Mouse (Mus musculus) CH12F3 (cell line): ENCODE measurements around the gene Pbx2.

ENCODE experiments used
- in situ Hi-C: fragments of 300-500 bp; cut with MboI; formaldehyde crosslinking; loops from 2 replicates; pipeline ENCODE4 v1.14.3; 2020; ENCODE audit warnings: low sequenced_read_pairs

Pbx2 gene

DNA sequence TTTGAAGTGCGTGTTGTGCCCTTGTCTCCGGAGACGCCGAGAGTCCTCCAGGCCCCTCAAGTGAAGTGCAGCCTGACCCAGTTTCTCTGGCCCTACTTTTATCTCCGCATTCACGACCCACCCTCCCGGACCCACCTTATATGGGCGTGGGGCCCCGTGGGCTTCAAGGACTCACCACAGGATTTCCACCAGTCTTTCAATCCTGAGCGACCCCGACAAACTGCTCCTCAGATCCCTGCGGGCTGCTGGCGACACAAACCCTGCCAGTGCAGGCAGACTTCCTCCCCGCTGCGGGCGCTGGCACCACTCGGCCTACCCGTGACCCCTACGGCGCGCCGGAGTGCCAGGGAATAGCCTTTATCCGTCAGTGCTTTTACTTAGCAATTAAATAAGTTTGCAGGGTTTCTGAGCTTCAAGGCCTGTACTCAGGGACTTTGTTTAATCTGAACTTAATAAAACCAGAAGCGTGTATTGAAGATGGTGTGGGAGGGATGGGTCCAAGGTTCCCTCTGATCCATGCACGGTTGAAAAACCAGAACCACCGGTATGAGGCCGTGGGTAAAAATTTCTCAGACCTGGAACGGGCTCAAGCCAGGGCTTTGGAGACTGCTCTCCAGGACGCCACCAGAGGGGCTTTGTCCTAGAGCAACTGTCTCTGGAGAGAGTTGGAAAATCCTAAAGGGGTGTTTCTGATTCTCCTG is 37.0 kb downstream of the Pbx2 start, which contains the start of gene Ppt2:
Gene Ppt2, minus strand, starts transcription at position 568 of the 701 bp plus-strand sequence.
- in situ Hi-C loops, result loop anchor here (10.0 kb wide), 1 partner anchor 193 kb away; no protein-coding TSS in a partner anchor

DNA sequence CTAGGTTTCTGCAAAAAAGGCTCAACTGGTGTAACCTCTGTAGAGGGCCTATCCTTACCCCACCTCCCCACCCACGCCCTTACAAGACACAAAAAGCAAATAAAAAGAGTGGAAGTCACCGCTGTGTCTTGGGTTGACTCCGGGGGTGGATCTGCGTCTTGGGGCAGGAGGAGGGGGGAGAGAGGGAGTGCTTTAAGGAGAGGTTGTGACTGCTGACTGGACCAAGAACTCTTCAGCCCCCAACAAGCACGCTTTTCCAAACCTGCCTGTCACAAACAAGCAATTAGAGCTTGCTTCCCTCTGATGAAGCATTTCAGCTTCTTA is 37.5 kb downstream of the Pbx2 start:
- in situ Hi-C loops, result loop anchor here (10.0 kb wide), 1 partner anchor 194 kb away; no protein-coding TSS in a partner anchor

DNA sequence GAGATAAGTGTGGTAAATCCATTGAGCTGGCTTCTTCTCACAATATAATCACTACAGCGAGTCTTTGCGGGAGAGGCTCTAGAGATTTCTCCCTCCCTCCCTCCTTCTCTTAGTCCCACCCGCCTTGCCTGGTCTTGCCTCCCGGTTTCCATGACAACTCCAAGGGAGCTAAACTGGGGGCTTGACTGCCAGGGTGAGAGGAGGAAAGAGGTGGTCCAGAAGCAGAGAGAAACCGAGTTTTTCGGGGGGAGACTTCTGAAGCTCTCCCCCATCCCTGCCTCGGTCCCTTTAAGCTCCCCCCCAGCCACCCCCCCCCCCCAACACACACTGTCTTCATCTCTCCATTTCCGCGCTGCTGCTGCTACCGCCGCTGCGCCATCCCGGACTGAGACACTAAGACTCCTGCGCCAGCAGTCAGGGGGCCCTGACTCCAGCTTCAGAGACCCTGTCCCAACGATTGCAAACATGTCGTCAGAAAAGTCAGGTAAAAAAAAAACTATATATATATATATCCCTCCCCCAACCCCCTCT is 38.2 kb downstream of the Pbx2 start, which contains the start of gene Prrt1:
Gene Prrt1, plus strand, starts transcription at position 313 of the 531 bp plus-strand sequence.
- in situ Hi-C loops, result loop anchor here (10.0 kb wide), 1 partner anchor 194 kb away; no protein-coding TSS in a partner anchor

DNA sequence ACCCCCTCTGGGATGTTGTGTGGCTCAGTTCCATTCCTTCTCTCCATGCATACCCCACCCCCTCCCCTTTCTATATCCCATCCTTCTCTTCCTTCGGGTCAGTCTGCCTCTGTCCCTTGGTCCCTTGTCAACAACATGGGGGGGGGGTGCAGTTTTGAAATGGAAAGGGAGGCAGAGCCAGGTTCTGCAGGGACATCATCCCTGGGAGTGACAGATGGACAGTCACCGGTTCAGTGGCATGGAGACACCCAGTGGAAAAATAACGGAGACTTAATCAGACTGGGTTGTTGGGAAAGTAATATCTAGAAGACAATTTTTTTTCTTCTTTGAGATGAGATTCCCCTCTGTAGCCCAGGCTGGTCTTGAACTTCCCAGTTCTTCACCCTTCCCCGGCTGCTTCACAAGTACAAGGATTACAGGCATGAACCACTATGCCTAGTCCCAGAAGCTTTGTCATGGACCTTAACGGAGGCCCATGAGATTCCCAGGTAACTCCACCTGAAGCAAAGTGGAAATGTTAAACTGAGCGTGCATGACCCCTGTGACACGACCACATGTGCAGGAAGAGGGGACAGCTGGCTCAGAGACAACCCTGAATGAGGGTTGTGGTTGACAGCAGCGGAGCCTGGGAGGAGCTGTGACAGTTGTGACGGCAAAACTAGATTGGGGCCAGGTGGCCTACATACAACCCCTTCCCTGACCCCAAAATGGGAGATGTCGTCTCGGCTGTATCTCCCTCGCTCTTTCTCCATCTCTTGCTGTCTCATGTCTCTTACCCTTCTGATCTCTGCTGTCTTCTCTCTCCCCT is 38.9 kb downstream of the Pbx2 start:
- in situ Hi-C loops, result loop anchor here (10.0 kb wide), 1 partner anchor 195 kb away; no protein-coding TSS in a partner anchor

DNA sequence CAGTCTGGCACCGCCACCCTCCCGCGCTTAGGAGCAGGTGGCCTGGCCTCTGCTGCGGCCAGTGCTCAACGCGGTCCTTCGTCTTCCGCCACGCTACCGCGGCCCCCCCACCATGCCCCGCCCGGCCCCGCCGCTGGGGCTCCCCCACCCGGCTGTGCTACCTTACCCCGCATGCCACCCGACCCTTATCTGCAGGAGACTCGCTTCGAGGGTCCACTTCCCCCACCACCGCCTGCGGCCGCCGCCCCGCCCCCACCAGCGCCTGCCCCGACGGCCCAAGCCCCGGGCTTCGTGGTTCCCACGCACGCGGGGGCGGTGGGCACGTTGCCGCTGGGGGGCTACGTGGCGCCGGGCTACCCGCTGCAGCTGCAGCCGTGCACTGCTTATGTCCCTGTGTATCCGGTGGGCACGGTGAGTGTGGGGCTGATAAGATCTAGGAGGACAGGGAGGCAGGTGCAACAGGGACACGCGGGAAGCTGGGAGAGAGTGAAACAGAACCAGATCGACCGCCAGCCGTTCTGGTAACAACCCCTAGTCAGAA is 39.8 kb downstream of the Pbx2 start:
- in situ Hi-C loops, result no loop called here

DNA sequence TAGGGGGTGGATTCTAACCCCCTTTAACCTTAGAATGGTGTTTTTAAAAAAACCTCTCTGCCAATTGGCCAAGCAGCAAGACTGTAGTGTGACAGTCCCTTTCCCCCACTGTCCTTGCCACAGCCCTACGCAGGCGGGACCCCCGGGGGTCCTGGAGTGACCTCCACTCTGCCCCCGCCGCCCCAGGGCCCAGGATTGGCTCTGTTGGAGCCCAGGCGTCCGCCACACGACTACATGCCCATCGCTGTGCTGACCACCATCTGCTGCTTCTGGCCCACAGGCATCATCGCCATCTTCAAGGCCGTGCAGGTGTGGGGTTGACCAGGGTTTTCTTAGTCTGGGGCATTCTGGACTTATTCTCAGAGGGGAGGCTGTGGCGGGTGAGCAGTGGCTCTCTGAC is 40.6 kb downstream of the Pbx2 start:
- in situ Hi-C loops, result no loop called here

DNA sequence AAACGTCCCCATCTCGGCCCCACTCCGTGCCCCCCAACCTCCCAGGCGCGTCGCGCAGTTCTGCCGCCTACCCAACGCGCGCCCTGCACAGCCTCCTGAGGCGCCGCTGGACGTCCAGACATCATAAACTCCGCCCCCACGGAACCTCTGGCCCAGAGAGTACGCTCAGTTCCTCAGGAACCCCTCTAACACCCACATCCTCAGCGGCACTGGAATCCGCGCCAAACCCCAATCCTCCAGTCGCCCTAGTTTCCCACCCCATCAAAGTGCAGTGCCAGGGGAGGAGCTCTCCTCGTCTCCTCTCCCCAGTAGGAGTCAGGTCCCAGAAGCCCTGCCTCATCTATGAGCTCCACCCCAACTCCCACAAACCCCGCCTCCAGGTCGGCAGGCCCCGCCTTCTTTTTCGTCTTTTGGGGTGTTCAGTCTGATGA is 41.2 kb downstream of the Pbx2 start:
- in situ Hi-C loops, result no loop called here

DNA sequence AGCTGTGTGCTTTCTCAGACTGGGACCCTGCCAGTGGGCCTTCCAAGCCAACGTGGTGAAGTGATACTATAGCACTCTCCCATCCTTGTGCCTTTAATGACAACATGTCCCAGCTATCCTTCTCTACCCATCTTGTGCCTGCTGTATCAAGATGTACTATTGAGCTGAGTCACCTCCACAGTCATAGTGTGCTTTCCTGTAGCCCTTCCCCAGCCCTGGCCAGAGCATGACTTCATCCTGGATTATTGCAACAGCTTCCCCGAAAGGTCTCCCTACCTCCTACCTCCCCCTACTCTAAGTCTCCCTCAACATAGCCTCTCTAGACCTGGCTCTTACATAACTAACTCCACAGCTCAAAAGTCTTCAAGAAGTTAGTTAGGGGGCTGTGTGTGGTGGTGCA is 44.6 kb downstream of the Pbx2 start:
- in situ Hi-C loops, result no loop called here

DNA sequence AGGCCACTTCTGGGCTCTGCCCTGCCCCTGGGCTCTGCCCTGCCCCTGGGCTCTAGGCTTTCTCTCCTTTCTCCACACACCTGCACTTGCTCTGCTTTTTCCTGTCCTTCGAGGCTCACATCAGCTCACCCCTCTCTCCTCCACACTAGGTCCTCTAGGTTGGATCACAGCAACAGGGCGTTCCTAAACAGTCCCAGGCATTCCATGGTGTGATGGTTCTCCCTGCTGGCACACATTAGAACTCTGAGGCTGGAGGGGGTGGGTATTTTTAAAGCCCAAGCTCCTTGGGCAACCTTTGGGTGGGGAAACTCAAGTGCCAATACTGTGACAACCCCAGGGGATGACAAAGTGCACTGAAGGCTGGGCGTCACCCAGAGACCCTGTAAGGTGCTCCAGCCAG is 46.4 kb downstream of the Pbx2 start:
- in situ Hi-C loops, result no loop called here

DNA sequence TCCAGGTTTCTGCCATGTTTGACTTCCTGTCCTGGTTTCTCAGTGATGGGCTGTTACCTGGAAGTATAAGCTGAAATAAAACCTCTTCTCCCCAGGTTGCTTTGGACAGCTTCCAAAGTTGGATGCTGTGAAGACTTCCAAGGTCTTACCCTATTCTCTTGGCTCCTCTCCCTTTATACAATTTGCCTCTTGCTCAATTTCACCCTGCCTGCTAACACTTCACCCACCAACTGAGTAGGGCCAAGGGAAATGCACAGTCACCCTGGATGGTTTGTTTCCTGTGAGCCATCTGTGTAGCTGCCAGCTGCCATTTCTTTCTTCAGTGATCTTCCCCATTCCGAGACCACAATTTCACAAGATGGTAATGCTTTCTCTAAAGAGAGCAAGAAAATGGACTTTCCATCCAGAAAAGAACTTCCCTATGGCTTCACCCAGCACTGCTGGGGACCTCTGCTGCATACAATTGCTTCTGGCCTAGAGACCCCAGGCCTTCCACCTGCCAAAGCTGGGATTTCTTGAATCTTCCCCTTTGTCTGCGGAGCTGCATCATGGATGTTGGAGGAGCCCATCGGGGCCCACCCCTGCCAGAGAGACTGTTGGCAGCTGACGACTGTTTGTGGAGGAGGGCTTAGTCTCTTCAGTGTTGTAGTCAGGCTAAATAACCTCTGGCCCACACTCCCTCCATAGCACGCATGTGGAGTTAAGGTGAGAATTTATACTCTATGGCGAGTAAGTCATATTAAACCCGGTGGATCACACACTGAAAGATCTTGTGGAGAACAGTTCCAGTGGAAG is 48.6 kb downstream of the Pbx2 start:
- in situ Hi-C loops, result no loop called here

DNA sequence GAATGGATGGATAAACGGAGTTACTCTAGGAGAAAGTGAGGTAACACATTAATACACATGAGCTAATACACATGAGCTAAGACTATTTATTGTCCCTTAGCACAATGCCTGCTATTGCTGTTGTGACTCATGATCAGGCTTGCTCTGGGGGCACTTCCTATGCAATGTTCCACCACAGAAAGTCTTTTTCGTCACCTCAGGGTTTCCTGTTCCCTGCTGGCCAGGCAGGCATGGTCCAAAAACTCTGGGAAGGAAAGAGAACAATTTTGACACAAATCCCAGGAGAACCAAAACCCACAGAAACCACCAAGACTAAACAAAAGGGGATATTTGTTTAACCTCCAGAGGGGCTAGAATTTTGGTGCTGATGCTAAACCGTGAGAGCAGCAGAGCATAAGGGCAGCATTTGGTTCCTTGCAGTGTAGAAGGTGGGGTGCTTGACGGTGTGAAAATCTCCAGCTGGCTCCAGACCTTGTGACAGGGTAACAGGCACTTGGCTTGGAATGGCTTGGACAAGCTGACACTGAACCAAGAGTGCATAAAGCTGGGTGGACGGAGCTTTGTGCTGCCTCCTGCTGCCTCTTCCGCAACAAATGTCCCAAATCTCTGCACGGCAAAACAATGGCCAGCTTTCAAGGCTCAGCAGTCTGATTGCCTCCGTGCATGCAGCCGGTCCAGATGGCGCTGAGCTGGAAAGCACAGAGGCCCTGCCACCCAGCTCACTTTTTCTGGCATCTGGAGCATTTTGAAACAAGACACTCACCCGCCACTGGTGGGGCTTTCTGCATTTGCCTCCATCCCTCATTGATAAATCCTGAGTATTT is 49.9 kb downstream of the Pbx2 start:
- in situ Hi-C loops, result no loop called here

DNA sequence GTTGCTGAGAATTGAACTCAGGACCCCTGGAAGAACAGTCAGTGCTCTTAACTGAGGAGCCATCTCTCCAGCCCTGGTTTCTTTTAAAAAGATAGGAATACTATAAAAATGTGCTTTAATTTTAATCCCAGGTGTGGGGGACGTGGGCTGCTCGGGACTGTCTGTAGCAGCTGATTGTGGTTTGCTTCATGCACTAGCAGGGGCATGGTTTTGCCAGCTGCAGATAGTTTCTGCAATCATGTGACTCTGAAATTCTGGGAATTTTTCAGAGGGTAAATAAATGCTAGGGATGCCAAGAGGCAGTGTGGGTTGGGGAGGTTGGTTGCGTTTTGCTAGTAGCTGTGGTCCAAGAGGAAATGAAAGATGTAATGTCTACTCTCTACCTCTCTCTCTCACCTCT is 50.9 kb downstream of the Pbx2 start:
- in situ Hi-C loops, result no loop called here

DNA sequence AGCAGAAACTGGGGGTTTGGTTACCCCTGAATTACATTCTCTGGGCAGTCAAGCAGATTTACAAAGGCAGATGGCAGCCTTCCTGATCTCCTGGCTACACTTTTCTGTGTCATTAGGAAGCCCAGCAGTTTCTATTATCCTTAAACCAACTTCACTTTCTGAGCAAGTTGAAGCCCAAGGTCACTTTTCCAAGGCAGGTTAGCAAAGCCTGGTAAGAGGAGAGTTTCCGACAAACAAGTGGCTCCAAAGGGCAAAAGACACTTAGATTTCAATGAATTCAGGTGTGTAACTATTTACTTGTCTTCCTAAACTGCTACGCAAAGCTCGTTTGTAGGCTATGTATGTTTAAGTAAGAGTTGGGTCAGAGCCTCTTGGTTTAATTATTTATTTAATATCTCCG is 52.3 kb downstream of the Pbx2 start:
- in situ Hi-C loops, result no loop called here

DNA sequence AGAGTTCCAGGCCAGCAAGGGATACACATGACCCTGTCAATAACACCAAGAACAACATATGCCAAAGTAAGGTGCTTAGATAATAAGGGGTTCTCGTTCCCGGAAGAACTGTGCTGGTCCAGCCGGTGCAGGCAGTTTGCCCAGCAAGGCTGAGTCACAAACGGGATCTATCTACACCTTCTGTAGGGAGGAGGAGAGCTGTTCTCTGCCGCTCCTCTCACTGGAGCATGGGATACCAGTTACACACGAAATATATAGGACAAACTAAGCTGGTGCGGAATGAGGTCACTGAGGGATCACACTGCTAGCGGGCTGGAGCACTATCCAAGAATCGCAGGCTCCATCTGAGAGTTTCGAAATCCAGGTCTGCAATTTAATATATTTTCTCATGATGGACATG is 52.9 kb downstream of the Pbx2 start:
- in situ Hi-C loops, result no loop called here

DNA sequence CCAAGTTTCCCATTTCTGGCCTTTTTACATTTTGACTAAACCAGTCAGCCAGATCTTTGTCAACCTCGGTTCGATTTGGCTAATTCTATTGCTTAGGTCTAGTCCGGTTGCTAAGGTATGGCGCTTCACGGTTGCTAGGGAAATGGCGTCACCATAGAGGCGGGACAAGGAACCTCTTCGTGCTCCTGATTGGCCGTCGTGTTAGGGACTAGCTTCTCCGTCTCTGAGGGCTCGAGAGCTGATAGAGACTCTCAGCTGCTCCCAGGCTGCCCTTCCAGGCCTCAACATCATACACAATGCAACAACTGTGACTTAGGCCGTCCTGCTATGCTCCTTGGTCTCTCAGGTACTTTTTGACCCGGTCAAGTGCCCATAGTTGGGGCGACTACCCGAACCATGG is 53.5 kb downstream of the Pbx2 start, which contains the start of gene Fkbpl:
Gene Fkbpl, plus strand, starts transcription at position 157 of the 400 bp plus-strand sequence.
- in situ Hi-C loops, result no loop called here

DNA sequence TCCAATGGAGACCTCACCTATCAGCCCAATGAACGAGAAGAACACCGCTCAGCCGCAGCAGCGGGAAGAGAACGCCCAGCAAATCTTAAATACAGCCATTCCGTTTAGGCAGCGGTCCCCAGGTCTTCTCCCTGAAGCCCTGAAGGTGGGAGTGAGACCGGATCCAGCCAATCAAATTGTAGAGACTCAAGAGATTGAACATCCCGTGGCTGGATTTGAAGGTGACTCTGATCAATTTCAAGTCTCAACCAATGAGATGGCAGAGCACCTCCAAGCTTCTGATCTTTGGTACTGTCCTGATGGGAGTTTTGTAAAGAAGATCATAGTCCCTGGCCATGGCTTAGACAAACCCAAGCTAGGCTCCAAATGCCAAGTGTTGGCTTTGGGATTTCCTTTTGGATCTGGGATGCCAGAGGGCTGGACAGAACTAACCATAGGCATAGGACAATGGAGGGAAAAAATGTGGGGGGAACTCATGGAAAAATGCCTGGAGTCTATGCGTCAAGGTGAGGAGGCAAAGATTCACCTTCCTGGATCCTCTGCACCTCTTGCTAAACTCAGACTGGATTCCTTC is 54.3 kb downstream of the Pbx2 start:
- in situ Hi-C loops, result no loop called here

DNA sequence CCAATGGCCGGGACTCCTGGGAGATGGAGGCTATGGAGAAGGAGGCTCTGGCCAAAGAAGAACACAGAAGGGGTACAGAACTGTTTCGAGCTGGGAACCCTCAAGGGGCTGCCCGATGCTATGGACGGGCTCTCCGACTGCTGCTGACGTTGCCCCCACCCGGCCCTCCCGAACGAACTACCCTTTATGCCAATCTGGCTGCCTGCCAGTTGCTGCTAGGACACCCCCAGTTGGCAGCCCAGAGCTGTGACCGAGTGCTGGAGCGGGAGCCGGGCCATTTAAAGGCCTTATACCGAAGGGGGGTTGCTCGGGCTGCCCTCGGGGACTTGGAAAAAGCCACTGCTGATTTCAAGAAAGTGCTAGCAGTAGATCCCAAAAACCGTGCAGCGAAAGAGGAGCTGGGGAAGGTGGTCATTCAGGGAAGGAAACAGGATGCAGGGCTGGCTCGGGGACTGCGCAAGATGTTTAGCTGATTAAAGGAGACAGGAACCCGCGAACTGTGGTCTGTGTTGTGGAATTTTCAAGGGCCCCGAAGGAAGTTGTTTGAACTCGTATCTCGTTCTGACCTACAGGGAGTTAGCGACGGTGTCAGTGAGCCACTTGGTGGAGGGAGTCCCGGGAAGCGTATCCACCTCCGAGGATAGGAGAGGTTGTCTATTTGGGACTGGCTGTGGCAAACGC is 54.9 kb downstream of the Pbx2 start:
- in situ Hi-C loops, result no loop called here
